Mouse (Mus musculus) hematopoietic multipotent progenitor cell, adult 10-12 weeks (in vitro differentiated cells): ENCODE data around the gene Kynu. TPM values are rescaled to one million over a fixed set of nuclear protein-coding genes. Genes with fewer than 3 reads are reported as not detected.

Source experiments
- polyA plus RNA-seq: library from polyadenylated mRNA; stranded (reverse); fragments of >175 nt; gene quantifications from 2 replicates; pipeline ENCODE4 v1.2.3, GENCODE M21; 2012; ENCODE audit warnings: low replicate concordance

The Kynu gene
- 0.56 and 1.9 TPM in 2 replicates for polyA plus RNA-seq

DNA sequence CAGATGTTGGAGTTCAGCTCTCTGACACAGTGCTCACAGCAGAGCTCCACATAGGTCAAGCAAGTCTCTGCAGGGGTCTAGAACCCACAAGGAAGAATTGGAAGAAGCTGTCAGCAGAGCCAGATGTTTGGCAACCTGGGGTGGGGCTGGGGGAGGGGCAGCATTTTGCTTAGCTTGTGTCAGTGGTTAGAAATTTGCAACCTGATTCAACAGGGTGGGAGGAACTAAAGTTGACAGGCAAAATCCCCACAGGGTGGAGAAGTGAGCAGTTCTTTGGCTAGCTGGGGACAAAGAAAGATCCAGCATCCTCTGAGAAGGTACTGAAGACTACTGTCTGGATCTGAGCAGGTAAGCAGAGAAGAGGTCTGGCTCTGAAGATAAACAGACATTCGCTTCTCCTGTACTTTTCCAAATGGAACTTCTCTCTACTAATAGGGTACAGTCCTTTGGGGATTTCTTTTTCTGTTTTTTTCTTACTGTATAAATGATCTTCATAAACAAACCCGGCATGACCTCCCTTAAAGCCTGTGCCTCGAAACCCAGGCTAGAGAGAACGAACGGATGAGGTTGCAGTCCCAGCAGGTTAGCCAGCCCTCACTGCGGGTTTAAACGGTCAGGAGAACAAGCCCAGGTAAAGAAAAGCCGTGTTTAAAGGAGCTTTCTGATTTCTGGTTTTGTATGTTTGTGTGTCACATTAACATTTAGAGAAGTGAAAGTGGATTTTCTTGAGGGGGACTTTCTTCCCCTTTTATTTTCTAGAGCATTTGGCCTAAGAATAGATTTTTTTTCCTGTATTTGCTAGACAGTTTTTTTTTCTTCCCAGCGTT lies at the start of gene Kynu:
Gene Kynu, plus strand, starts transcription at position 268 of the 827 bp plus-strand sequence.

Other genes with a start within 250 kb of the Kynu start
- gene Arhgap15, start 193.5 kb downstream of the Kynu start, polyA plus RNA-seq: 3.3 and 6.6 TPM in 2 replicates